Mouse (Mus musculus): ENCODE data around the gene Cacna2d2. TPM values are rescaled to one million over a fixed set of nuclear protein-coding genes. Genes with fewer than 3 reads are reported as not detected.

Cacna2d2 gene
- polyA plus RNA-seq, 1 experiment, result 0.01 TPM

DNA sequence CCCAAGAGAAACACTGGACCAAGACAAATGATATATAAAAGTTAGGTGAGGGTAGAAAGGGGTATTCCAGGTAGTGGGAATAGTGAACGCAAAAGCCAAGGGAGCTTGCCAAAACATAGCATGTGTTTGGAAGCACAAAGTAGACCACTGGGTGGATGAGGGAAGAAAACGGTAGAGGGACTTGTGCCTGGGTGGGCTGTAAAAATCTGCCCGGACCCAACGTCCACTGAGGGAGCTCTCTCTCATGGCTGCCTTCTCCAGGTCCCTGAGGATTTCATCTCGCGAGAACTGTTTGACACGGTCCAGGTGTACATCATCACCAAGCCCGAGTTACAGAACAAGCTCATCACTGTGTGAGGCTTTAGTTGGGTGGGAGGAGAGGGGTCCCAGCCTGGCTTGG lies 143.3 kb downstream of the Cacna2d2 start:
- Histone ChIP-seq H3ac (ENCODE audit: control insufficient read depth, insufficient read length, low read depth) (no peak overlapping the region), H3K79me2 (ENCODE audit: control insufficient read depth, insufficient read depth) (no peaks in the 10 kb centered on the region), H3K4me3 (ENCODE audit: insufficient read depth, poor library complexity, severe bottlenecking) (peak overlapping the region; percentile 38), H3K36me3 (ENCODE audit: control insufficient read depth, insufficient read depth) (peaks cover 13% of the 10 kb centered on the region), H3K27me3 (ENCODE audit: control insufficient read depth, insufficient read depth, insufficient read length) (no peaks in the 10 kb centered on the region), H3K79me3 (ENCODE audit: low read depth) (no peaks in the 10 kb centered on the region)
- TF ChIP-seq FOSL1 (IDR thresholded peaks at IDR 0.05; ENCODE audit: insufficient read depth, low read length, poor library complexity, severe bottlenecking) (no peak), CEBPB (IDR thresholded peaks at IDR 0.05; ENCODE audit: low read depth) (no peak), MAX (IDR thresholded peaks at IDR 0.05) (no peak), MYOG (IDR thresholded peaks at IDR 0.05; ENCODE audit: control insufficient read depth, extremely low read depth, insufficient read length) (no peak), MYOD1 (IDR thresholded peaks at IDR 0.05; ENCODE audit: control insufficient read depth, insufficient read length, low read depth) (no peak), CTCF (IDR thresholded peaks at IDR 0.05; ENCODE audit: control insufficient read depth, insufficient read depth, insufficient read length) (no peak), USF1 (IDR thresholded peaks at IDR 0.05; ENCODE audit: low read depth) (no peak)

GRCm38 (mm10) chr9:107543299-107543698 lies 143.9 kb downstream of the Cacna2d2 start:
- H3K36me3 ChIP-seq (ENCODE audit: control insufficient read depth, insufficient read depth), result peaks cover 7% of the 10 kb centered on the region
- no peaks in the 10 kb centered on the region for H3K27me3 ChIP-seq (ENCODE audit: control insufficient read depth, insufficient read depth, insufficient read length)
- TF ChIP-seq CTCF (IDR thresholded peaks at IDR 0.05; ENCODE audit: control insufficient read depth, insufficient read depth, insufficient read length), result no peak
- TF ChIP-seq MYOG (IDR thresholded peaks at IDR 0.05; ENCODE audit: control insufficient read depth, extremely low read depth, insufficient read length), result no peak
- no peak for TF ChIP-seq MYOD1 (IDR thresholded peaks at IDR 0.05; ENCODE audit: control insufficient read depth, insufficient read length, low read depth)
- TF ChIP-seq CEBPB (IDR thresholded peaks at IDR 0.05; ENCODE audit: low read depth), result no peak
- no peak for TF ChIP-seq USF1 (IDR thresholded peaks at IDR 0.05; ENCODE audit: low read depth)
- TF ChIP-seq MAX (IDR thresholded peaks at IDR 0.05), result no peak
- TF ChIP-seq FOSL1 (IDR thresholded peaks at IDR 0.05; ENCODE audit: insufficient read depth, low read length, poor library complexity, severe bottlenecking), result no peak
- H3K4me3 ChIP-seq (ENCODE audit: insufficient read depth, poor library complexity, severe bottlenecking), result no peak overlapping the region
- H3ac ChIP-seq (ENCODE audit: control insufficient read depth, insufficient read length, low read depth), result no peak overlapping the region
- H3K79me2 ChIP-seq (ENCODE audit: control insufficient read depth, insufficient read depth), result no peaks in the 10 kb centered on the region
- no peaks in the 10 kb centered on the region for H3K79me3 ChIP-seq (ENCODE audit: low read depth)

GRCm38 (mm10) chr9:107544196-107544700 lies 144.8 kb downstream of the Cacna2d2 start:
- H3K27me3 ChIP-seq (ENCODE audit: control insufficient read depth, insufficient read depth, insufficient read length), result no peaks in the 10 kb centered on the region
- H3ac ChIP-seq (ENCODE audit: control insufficient read depth, insufficient read length, low read depth), result no peak overlapping the region
- no peak overlapping the region for H3K4me3 ChIP-seq (ENCODE audit: insufficient read depth, poor library complexity, severe bottlenecking)
- no peaks in the 10 kb centered on the region for H3K79me2 ChIP-seq (ENCODE audit: control insufficient read depth, insufficient read depth)
- H3K36me3 ChIP-seq (ENCODE audit: control insufficient read depth, insufficient read depth), result no peaks in the 10 kb centered on the region
- H3K79me3 ChIP-seq (ENCODE audit: low read depth), result no peaks in the 10 kb centered on the region
- TF ChIP-seq MYOD1 (IDR thresholded peaks at IDR 0.05; ENCODE audit: control insufficient read depth, insufficient read length, low read depth), result no peak
- TF ChIP-seq MAX (IDR thresholded peaks at IDR 0.05), result no peak
- no peak for TF ChIP-seq CTCF (IDR thresholded peaks at IDR 0.05; ENCODE audit: control insufficient read depth, insufficient read depth, insufficient read length)
- TF ChIP-seq CEBPB (IDR thresholded peaks at IDR 0.05; ENCODE audit: low read depth), result no peak
- no peak for TF ChIP-seq MYOG (IDR thresholded peaks at IDR 0.05; ENCODE audit: control insufficient read depth, extremely low read depth, insufficient read length)
- TF ChIP-seq USF1 (IDR thresholded peaks at IDR 0.05; ENCODE audit: low read depth), result no peak
- TF ChIP-seq FOSL1 (IDR thresholded peaks at IDR 0.05; ENCODE audit: insufficient read depth, low read length, poor library complexity, severe bottlenecking), result no peak

DNA sequence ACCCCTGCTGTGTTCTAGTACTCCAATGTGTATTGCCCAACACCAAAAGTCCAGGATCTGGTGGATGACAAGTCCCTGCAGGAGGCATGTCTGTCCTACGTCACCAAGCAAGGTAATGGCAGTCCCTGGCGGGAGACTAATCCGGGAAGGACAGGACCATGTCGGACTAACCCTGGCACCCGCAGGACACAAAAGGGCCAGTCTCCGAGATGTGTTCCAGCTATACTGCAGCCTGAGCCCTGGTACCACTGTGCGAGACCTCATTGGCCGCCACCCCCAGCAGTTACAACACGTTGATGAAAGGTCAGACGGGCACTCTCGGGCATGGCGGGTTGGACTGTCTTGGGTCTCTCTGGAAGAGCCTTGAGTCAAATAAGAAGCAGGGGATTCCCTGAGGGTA lies 145.3 kb downstream of the Cacna2d2 start:
- no peaks in the 10 kb centered on the region for H3K36me3 ChIP-seq (ENCODE audit: control insufficient read depth, insufficient read depth)

DNA sequence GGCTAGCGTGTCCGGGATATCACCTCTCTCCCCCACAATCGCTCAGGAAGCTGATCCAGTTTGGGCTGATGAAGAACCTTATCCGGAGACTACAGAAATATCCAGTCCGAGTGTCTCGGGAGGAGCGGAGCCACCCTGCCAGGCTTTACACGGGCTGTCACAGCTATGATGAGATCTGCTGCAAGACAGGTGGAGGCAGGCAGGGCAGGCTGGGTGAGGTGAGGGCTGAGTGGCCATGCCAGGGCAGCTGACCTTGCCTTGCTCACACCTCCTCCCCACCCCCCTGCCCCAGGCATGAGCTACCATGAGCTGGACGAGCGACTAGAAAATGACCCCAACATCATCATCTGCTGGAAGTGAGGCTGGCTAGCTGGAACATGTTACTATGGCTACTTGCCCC lies 145.8 kb downstream of the Cacna2d2 start:
- H3ac ChIP-seq (ENCODE audit: control insufficient read depth, insufficient read length, low read depth), result no peak overlapping the region
- H3K79me3 ChIP-seq (ENCODE audit: low read depth), result no peaks in the 10 kb centered on the region
- no peak overlapping the region for H3K4me3 ChIP-seq (ENCODE audit: insufficient read depth, poor library complexity, severe bottlenecking)
- H3K27me3 ChIP-seq (ENCODE audit: control insufficient read depth, insufficient read depth, insufficient read length), result no peaks in the 10 kb centered on the region
- no peaks in the 10 kb centered on the region for H3K79me2 ChIP-seq (ENCODE audit: control insufficient read depth, insufficient read depth)
- TF ChIP-seq MAX (IDR thresholded peaks at IDR 0.05), result no peak
- TF ChIP-seq MYOD1 (IDR thresholded peaks at IDR 0.05; ENCODE audit: control insufficient read depth, insufficient read length, low read depth), result no peak
- no peak for TF ChIP-seq MYOG (IDR thresholded peaks at IDR 0.05; ENCODE audit: control insufficient read depth, extremely low read depth, insufficient read length)
- no peak for TF ChIP-seq USF1 (IDR thresholded peaks at IDR 0.05; ENCODE audit: low read depth)
- TF ChIP-seq FOSL1 (IDR thresholded peaks at IDR 0.05; ENCODE audit: insufficient read depth, low read length, poor library complexity, severe bottlenecking), result no peak
- no peak for TF ChIP-seq CTCF (IDR thresholded peaks at IDR 0.05; ENCODE audit: control insufficient read depth, insufficient read depth, insufficient read length)
- no peak for TF ChIP-seq CEBPB (IDR thresholded peaks at IDR 0.05; ENCODE audit: low read depth)
- no peaks in the 10 kb centered on the region for H3K36me3 ChIP-seq (ENCODE audit: control insufficient read depth, insufficient read depth)

More for the DNA sequence above, 145.3 kb downstream of the Cacna2d2 start:
- Histone ChIP-seq H3K79me2 (ENCODE audit: control insufficient read depth, insufficient read depth) (no peaks in the 10 kb centered on the region), H3K4me3 (ENCODE audit: insufficient read depth, poor library complexity, severe bottlenecking) (no peak overlapping the region), H3K27me3 (ENCODE audit: control insufficient read depth, insufficient read depth, insufficient read length) (no peaks in the 10 kb centered on the region), H3K79me3 (ENCODE audit: low read depth) (no peaks in the 10 kb centered on the region), H3ac (ENCODE audit: control insufficient read depth, insufficient read length, low read depth) (no peak overlapping the region)
- TF ChIP-seq CEBPB (IDR thresholded peaks at IDR 0.05; ENCODE audit: low read depth) (no peak), CTCF (IDR thresholded peaks at IDR 0.05; ENCODE audit: control insufficient read depth, insufficient read depth, insufficient read length) (no peak), FOSL1 (IDR thresholded peaks at IDR 0.05; ENCODE audit: insufficient read depth, low read length, poor library complexity, severe bottlenecking) (no peak), MYOD1 (IDR thresholded peaks at IDR 0.05; ENCODE audit: control insufficient read depth, insufficient read length, low read depth) (no peak), MYOG (IDR thresholded peaks at IDR 0.05; ENCODE audit: control insufficient read depth, extremely low read depth, insufficient read length) (no peak), MAX (IDR thresholded peaks at IDR 0.05) (no peak), USF1 (IDR thresholded peaks at IDR 0.05; ENCODE audit: low read depth) (no peak)
